Mouse (Mus musculus): ENCODE measurements at regions not wholly inside any gene's neighbourhood (a gene's known extent, or its start where the extent isn't known, plus 50 kb on each side); places are given as distances from the start of the nearest gene placed in this dataset.

- no peak for TF ChIP-seq MYOG (IDR thresholded peaks at IDR 0.05; ENCODE audit: control insufficient read depth, extremely low read depth, insufficient read length)
- no peak for TF ChIP-seq USF1 (IDR thresholded peaks at IDR 0.05; ENCODE audit: low read depth)
These were observed 67.4 kb downstream of the Spata19 start for GRCm38 (mm10) chr9:27464006-27464405.
